Mouse (Mus musculus): ENCODE measurements around the gene Pdia4. TPM values are rescaled to one million over a fixed set of nuclear protein-coding genes. Genes with fewer than 3 reads are reported as not detected.
"Not testable (repeated sequence)": the region's sequence is repeated elsewhere in the genome, so short reads cannot be mapped to it uniquely, and the experiment has no call there.

Pdia4 gene
- polyA plus RNA-seq, 1 experiment from 2014 or later: 324 TPM

DNA sequence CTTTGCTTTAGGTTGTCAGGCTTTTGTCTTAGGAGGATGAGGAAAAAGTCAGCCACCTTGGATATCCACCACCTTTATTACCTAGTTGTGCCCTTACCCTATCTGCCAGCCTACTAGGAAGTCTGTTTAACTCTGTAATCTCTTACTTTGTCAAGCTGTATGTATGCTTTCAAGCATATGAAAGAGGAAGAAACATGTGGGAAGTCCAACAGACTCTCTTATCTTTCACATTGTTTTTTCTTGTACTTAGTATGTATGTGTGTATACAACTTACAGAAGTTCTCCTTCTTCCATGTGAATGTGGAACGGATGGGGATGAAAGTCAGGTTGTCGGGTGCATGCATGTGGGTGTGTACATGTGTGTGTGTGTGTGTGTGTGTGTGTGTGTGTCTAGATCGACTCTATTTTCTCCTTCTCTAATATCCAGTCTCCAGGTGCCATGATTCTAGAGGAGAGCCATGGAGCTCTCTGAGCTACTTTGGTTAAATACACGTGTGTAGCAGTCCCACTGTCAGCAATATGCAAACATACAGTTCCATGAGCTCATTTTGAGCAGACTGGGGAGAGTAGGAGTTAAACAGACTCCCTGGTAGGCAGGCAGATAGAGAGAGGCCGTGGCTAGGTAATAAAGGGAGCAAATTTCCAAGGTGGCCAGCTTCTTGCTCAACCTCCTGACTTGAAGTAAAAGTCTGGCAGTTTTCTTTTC, 28.4 kb downstream of the Pdia4 start:
- no peak overlapping the region for H3K4me3 ChIP-seq
- H3K9me3 ChIP-seq: no peaks in the 10 kb centered on the region
- no peak for ATAC-seq (ENCODE audit: low FRiP score, low read depth)
- no peaks in the 10 kb centered on the region for H3K27me3 ChIP-seq
- WGBS: 75% methylated on average over 5 of the region's 5 CpGs
- no peak overlapping the region for H3K4me2 ChIP-seq (replicated peaks)
- H3K4me1 ChIP-seq: peaks cover 10% of the 10 kb centered on the region; the same call in 1 of the 2 replicates
- no peaks in the 10 kb centered on the region for H3K36me3 ChIP-seq
- no peak overlapping the region for H3K9ac ChIP-seq
- H3K27ac ChIP-seq: no peak overlapping the region

DNA sequence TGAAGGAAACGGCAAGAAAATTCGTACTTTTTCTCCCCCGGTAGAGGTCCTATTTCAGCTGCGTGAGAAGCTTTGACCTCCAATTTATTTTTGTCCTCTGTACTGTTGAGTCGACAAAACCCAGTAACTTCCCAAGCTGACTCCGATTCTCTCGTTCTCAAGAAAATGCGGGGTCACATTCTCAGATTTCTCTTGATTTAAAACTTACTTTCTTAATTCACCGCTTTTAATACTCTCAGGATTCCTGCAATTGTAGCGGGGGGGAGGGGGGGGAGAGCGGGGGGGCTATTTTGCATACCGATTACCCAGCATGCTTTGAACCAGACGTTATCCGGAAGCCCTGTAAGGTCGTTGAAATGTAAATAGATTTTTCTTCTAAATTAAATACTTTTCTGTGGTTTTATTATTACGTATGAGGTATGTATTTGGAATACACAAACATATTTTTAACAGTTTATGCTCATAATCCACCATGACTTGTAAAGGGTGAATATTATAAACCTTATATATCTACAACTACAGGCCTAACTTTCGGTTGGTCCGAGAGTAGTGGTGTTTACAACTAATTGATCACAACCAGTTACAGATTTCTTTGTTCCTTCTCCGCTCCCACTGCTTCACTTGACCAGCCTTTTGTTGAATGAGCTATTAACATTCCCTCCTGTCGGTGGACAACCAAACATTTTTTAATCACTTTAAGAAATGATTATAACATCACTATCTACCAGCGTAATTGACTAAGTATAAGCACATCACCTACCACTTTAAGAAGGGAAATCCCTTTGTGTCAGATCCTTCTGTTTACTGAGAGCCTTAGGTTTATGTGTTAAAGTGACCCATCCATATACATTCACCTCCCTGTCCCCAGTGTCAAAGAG, 31.9 kb downstream of the Pdia4 start:
- under 1% methylated on average over 21 of the region's 21 CpGs for WGBS
- Histone ChIP-seq H3K36me3 (no peaks in the 10 kb centered on the region), H3K27me3 (0 out of 2 replicates have a peak, but pooled peaks cover 3% of the 10 kb centered on the region), H3K4me1 (peaks cover 5% of the 10 kb centered on the region; the same call in 1 of the 2 replicates), H3K4me3 (peak overlapping the region; percentile 54), H3K4me2 (replicated peaks) (peak overlapping the region; percentile 53), H3K9ac (peak overlapping the region; percentile 37), H3K27ac (peak overlapping the region; percentile 52; the same call in 1 of the 2 replicates), H3K9me3 (no peaks in the 10 kb centered on the region)
- peak; percentile 53; the same call in 1 of the 2 replicates for ATAC-seq (ENCODE audit: low FRiP score, low read depth)

DNA sequence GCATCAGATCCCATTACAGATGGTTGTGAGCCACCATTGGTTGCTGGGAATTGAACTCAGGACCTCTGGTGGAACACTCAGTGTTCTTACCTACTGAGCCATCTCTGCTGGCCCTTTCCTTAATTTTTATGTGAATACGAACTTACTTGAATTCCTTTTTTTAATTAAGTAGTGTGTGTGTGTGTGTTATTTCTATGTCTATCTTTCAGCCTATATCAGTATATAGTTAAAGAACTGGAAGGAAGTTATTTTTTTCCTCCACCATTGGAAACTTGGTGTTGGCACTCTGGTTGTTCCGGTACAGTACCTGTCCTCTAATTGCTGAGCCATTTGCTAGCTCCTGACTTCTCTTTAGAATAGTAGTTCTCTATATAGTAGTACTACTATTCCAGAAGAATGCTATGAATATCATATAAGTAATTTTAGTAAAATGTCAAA, 32.6 kb downstream of the Pdia4 start:
- H3K9ac ChIP-seq: no peak overlapping the region
- WGBS: 8% methylated on average over 2 of the region's 2 CpGs
- no peaks in the 10 kb centered on the region for H3K9me3 ChIP-seq
- H3K4me1 ChIP-seq: peaks cover 5% of the 10 kb centered on the region; the same call in 1 of the 2 replicates
- no peaks in the 10 kb centered on the region for H3K36me3 ChIP-seq
- peak; percentile 39 for ATAC-seq (ENCODE audit: low FRiP score, low read depth)
- 0 out of 2 replicates have a peak, but pooled peaks cover 3% of the 10 kb centered on the region for H3K27me3 ChIP-seq
- H3K4me3 ChIP-seq: peak overlapping the region; percentile 54
- peak overlapping the region; percentile 53 for H3K4me2 ChIP-seq (replicated peaks)
- H3K27ac ChIP-seq: no peak overlapping the region

DNA sequence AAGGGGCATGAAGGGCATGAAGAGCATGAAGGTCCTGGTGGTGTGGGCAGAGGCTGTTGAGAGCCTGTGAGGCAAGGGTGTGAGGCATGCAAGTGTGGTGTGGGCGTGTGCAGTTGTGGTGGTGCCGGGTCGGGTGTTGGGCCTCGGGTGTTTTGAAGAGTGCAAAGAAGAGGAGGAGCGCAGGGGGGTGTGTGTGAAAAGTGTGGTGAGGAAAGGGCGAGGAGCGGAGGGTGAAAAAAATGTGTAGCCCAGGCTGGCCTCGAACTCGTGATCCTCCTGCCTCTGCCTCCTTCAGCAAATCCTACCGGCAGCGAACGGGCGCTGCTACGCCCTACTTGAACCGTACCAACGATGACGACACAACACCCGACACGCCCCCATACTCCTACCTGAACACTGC, 41.5 kb downstream of the Pdia4 start:
- not testable (repeated sequence) for ATAC-seq (ENCODE audit: low FRiP score, low read depth); H3K9ac ChIP-seq; H3K4me1 ChIP-seq; H3K9me3 ChIP-seq; H3K27me3 ChIP-seq; H3K27ac ChIP-seq; H3K36me3 ChIP-seq
- peak overlapping the region; percentile 48 for H3K4me2 ChIP-seq (replicated peaks)
- H3K4me3 ChIP-seq: peak overlapping the region; percentile 24
- WGBS: 56% methylated on average over 9 of the region's 19 CpGs

DNA sequence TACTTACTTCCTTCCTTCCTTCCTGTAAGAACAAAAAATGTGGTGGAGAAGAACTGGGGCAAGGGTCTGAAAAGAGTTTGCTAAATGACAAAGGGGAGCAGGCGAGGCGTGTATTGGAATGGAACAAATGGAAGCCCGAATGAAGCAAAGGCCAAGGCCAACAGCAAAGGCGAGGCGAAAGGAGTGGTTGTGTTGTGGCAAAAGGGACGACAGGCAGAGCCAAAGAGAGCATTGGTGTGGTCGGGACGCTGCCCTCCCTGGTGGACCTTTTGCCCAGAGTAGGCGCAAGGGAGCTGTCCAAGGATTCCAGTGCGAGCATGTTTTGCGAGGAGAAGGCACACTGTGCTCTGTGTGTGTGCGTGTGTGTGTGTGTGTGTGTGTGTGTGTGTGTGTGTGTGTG, 42.1 kb downstream of the Pdia4 start:
- H3K27ac ChIP-seq; H3K4me1 ChIP-seq; H3K9me3 ChIP-seq; ATAC-seq (ENCODE audit: low FRiP score, low read depth); H3K36me3 ChIP-seq; H3K4me3 ChIP-seq; H3K9ac ChIP-seq; H3K4me2 ChIP-seq (replicated peaks); H3K27me3 ChIP-seq: not testable (repeated sequence)
- WGBS: 83% methylated on average over 12 of the region's 12 CpGs

GRCm38 (mm10) chr6:47769861-47770260, 43.4 kb downstream of the Pdia4 start:
- not testable (repeated sequence) for H3K9me3 ChIP-seq; H3K4me1 ChIP-seq; H3K27ac ChIP-seq; H3K9ac ChIP-seq; H3K36me3 ChIP-seq; ATAC-seq (ENCODE audit: low FRiP score, low read depth); H3K4me3 ChIP-seq; H3K27me3 ChIP-seq; H3K4me2 ChIP-seq (replicated peaks)
- WGBS: 67% methylated on average over 4 of the region's 4 CpGs

DNA sequence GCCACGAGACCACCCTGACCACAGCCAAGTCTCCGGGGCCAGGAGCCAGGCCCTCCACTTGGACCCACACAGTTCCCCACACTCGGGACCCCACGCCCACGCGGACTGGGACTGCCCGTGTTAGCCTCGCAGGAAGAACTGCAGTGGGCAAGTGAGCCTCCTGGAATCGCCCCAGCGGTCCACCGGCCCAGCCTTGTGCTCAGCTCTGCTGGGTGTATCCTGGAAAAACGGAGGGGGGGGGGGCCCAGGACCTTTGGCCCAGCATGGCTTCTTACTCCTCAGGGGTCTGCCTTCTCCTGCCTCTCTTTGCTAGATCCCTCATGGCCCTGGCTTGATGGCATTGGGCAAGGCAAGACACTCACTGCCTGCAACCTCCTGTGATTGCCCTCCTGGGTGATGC, 44.7 kb downstream of the Pdia4 start:
- not testable (repeated sequence) for H3K9ac ChIP-seq; H3K4me1 ChIP-seq; ATAC-seq (ENCODE audit: low FRiP score, low read depth); H3K27me3 ChIP-seq; H3K4me2 ChIP-seq (replicated peaks); H3K27ac ChIP-seq; H3K9me3 ChIP-seq; H3K4me3 ChIP-seq; H3K36me3 ChIP-seq
- 70% methylated on average over 3 of the region's 12 CpGs for WGBS

DNA sequence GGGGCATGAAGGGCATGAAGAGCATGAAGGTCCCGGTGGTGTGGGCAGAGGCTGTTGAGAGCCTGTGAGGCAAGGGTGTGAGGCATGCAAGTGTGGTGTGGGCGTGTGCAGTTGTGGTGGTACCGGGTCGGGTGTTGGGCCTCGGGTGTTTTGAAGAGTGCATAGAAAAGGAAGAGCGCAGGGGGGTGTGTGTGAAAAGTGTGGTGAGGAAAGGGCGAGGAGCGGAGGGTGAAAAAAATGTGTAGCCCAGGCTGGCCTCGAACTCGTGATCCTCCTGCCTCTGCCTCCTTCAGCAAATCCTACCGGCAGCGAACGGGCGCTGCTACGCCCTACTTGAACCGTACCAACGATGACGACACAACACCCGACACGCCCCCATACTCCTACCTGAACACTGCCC, 45.9 kb downstream of the Pdia4 start:
- WGBS: 51% methylated on average over 9 of the region's 20 CpGs
- ATAC-seq (ENCODE audit: low FRiP score, low read depth); H3K4me3 ChIP-seq: not testable (repeated sequence)

DNA sequence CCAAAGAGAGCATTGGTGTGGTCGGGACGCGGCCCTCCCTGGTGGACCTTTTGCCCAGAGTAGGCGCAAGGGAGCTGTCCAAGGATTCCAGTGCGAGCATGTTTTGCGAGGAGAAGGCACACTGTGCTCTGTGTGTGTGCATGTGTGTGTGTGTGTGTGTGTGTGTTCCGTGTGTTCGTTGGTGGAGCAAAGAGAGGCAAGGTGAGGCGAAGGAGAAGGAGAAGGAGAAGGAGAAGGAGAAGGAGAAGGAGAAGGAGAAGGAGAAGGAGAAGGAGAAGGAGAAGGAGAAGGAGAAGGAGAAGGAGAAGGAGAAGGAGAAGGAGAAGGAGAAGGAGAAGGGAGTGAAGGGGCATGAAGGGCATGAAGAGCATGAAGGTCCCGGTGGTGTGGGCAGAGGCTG, 50.5 kb downstream of the Pdia4 start:
- not testable (repeated sequence) for ATAC-seq (ENCODE audit: low FRiP score, low read depth); H3K4me2 ChIP-seq (replicated peaks); H3K36me3 ChIP-seq; H3K4me1 ChIP-seq; H3K27me3 ChIP-seq; H3K9ac ChIP-seq; H3K4me3 ChIP-seq; H3K27ac ChIP-seq; H3K9me3 ChIP-seq
- WGBS: 79% methylated on average over 9 of the region's 10 CpGs

More for the DNA sequence above, 45.9 kb downstream of the Pdia4 start:
- not testable (repeated sequence) for H3K27ac ChIP-seq; H3K27me3 ChIP-seq; H3K9ac ChIP-seq; H3K36me3 ChIP-seq; H3K9me3 ChIP-seq; H3K4me1 ChIP-seq; H3K4me2 ChIP-seq (replicated peaks)

GRCm38 (mm10) chr6:47759406-47759805, 53.8 kb downstream of the Pdia4 start:
- not testable (repeated sequence) for H3K4me3 ChIP-seq; H3K4me2 ChIP-seq (replicated peaks); H3K9me3 ChIP-seq; H3K4me1 ChIP-seq; H3K36me3 ChIP-seq; H3K9ac ChIP-seq; H3K27me3 ChIP-seq; H3K27ac ChIP-seq; ATAC-seq (ENCODE audit: low FRiP score, low read depth)
- 77% methylated on average over 14 of the region's 16 CpGs for WGBS

DNA sequence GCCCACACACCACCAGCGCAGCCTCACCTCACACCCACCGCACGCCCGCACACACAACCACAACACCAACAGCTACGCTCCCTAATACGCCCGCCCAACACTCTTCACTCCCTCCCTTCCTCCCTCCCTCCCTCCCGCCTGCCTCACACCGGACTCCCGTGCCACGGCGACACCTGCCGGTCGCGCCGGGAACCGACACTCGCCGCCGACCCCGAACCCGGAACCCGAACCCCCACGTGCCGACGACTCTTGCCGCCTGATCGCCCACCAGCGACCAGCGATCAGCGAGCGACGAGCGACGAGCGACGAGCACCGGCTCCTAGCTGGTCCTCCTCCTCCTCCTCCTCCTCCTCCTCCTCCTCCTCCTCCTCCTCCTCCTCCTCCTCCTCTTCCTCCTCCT, 55.4 kb downstream of the Pdia4 start:
- H3K9me3 ChIP-seq; ATAC-seq (ENCODE audit: low FRiP score, low read depth); H3K4me1 ChIP-seq; H3K9ac ChIP-seq; H3K27me3 ChIP-seq; H3K36me3 ChIP-seq; H3K27ac ChIP-seq: not testable (repeated sequence)
- WGBS: 2% methylated on average over 20 of the region's 38 CpGs
- peak overlapping the region; percentile 28 for H3K4me3 ChIP-seq
- H3K4me2 ChIP-seq (replicated peaks): peak overlapping the region; percentile 49

GRCm38 (mm10) chr6:47757429-47757828, 55.8 kb downstream of the Pdia4 start:
- not testable (repeated sequence) for H3K4me1 ChIP-seq
- 10% methylated on average over 9 of the region's 22 CpGs for WGBS

More at GRCm38 (mm10) chr6:47757429-47757828, 55.8 kb downstream of the Pdia4 start:
- not testable (repeated sequence) for H3K36me3 ChIP-seq; H3K27me3 ChIP-seq; H3K9ac ChIP-seq; H3K4me2 ChIP-seq (replicated peaks); H3K4me3 ChIP-seq; ATAC-seq (ENCODE audit: low FRiP score, low read depth); H3K9me3 ChIP-seq; H3K27ac ChIP-seq
